Mouse (Mus musculus) frontal cortex, postnatal 36 days (tissue): Measurements from ENCODE around the gene Usf3.

Experiments used
- DNase-seq, 2 experiments: peaks; one replicate each; pipeline ENCODE4 v3.0.0; 2022; ENCODE audit warnings: low spot score in 2 of 2

The Usf3 gene

GRCm38 (mm10) chr16:44238835-44239263 is 65.8 kb downstream of the Usf3 start:
- peak in 1 of 2 experiments; percentile 45 for DNase-seq

DNA sequence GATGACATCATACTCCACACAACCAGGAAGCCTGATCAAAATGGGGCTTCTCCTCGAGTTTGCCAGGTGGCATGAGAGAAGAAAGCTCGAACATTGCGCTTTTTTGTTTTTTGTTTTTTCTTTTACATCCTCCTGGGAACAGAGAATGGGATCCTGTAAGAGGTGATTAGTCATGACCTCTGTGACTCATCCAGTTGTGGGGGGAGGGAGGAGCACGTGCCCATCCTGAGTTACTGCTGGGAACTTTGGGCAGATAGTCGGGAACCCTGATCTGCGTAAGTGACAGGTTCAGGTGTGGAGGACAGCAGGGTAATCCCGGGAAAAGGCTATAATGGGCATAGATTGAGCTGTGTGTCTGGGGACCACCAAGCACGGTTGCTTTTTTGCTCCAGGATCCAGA is 67.4 kb downstream of the Usf3 start:
- DNase-seq = no peak

GRCm38 (mm10) chr16:44242633-44243032 is 69.6 kb downstream of the Usf3 start:
- peak; percentile 56 to 79 for DNase-seq

- no peak for DNase-seq
Measured at GRCm38 (mm10) chr16:44243323-44243722, 70.3 kb downstream of the Usf3 start.

DNA sequence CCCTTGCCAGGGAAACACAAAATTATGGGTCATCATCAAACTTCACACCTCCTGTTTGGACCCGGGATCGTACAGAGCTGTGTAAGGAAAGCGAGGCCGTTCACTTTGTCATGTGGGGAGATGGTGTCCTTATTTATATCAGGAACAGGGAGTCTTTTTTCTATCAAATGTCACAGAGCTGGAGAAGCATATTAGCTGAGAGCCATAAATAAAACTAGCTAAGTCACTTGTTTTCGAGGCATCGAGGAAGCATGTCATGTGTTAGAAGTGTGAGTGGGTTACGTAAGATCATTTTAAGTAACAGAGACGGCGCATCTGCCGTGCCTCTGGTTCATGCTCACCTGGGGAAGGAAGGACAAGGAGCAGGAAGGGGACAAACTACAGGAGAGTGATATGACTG is 76.9 kb downstream of the Usf3 start:
- no peak for DNase-seq

DNA sequence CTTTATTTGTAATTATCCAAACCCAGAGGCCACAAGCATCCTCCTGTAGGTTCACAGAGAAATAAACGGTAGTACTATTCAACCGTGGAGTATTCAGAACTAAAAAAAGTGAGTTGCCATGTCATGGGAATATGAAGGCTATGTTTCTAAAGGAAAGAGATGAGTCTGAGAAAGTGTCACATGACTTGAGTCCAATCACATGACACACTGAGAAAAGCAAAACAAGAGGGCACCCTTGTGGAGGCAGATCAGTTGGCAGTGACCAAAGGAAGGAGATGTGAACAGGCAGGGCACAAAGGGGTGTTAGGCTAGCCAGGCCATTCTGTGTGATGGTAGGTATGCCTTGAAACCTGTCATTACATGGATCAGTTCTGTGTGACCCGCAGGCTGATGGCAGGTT is 79.7 kb downstream of the Usf3 start:
- no peak for DNase-seq

DNA sequence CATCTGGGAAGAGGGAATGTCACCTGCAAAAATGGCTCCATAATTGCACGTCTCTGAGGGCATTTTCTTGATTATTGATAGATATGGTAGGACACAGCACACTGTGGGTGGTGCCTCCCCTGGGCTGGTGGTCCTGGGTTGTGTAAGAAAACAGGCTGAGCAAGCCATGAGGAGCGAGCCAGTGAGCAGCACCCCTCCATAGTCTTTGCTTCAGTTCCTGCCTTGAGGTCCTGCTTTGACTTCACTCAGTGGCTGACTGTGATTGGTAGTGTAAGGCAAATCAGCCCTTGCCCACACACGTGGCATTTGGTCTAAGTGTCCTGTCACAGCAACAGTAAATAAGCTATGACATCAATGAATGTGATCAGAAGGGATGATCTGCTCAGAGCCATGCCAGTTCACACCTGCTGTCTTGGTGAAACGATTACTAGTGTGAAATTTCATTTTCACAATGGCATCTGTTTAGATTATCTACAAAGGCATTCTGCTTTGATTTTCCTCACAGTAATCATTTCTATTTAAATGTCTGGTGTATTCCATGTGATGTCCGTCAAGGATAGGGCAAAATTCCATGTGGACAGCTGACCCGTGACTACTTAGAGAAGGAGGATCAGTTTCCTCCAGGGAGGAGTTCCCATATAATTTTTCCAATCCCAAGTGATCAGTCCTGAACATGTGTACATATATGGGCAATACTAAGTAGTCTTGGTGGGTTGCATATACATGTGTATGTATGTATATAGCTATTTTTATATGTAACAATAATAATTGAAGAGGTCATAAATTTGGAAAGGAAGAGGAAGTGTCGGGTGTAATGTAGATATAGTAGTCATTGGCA is 81.0 kb downstream of the Usf3 start:
- no peak for DNase-seq

DNA sequence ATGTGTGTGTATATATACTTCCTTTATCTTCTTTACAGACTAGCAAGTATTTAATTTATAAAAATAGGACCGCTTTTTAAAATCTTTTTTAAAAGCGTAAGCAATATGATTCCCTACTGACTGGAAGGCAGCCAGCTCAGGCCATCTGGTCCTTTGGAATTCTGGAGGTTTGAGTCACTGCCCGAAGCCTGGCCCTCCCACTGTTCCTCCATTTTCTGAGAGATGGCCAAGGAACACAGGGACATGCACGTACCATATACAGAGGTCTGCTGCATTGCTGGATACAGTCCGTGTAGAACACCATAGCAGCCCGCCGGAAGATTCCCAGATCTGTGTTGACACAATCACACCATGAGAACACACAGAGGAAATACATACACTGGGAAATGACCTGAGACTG is 81.7 kb downstream of the Usf3 start:
- DNase-seq = peak in 1 of 2 experiments; percentile 66

GRCm38 (mm10) chr16:44257476-44257875 is 84.4 kb downstream of the Usf3 start:
- DNase-seq = no peak

DNA sequence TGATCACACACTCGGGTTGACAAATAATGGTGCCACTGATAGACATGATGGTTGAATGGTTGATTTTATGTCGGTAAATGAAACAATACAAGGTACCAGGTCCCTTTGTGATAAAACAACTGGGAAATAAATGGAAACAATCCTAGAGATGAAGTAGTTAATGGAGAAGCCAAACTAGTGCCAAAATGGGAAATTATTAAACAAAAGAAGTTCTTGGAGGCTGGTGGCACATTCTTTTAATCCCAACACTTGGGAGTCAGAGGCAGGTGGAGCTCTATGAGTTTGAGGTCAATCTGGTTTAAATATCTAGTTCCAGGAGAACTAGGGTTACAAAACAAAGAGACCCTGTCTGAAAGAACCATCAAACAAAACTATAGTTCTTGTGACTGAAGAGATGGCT is 91.9 kb downstream of the Usf3 start:
- no peak for DNase-seq

DNA sequence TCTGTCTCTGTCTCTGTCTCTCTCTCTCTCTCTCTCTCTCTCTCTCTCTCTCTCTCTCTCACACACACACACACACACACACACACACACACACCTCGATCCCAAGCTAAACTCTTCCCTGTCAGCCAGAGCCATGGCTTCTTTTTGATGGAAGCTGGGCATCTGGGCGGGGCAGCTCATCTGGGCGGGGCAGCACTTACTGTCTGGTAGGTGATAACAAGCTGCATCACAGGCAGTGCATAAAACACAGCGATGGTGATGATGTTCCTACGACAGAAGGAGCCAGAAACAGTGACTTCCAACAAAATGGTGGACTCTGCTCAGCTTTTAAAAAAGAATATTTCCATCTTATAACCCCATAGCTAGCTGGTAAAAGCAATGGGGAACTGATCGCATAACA is 92.5 kb downstream of the Usf3 start:
- DNase-seq = no peak

DNA sequence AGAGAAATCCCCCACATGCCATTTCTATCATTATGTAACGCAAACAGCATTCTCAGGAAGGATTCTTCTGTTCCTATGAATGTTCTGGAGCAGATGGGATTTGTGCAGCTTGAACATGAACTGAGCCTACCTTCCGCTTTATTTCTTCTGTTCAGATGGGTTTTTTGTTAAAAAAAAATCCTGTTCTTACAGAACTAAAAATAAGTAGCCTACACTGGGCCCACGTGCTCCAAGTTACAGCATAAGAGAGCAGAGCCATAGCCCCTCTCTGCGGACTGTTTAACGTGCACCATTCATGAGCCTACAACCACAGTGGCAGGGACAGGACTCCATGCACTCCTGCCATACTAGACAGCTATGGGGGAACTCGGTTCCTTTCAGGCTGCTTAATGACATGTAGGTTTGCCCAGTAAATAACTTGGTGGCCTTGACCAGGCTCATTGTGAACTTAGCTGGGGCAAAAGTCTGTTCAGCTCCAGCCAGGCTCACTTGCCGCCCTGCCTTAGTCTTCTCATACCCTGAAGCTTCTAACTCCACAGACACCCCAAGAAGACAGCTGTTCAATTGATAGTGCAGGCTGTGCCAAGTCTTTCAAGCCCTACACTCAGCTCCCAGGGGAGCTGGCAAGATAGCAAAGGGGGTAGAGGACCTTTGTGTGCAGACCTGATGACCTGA is 95.6 kb downstream of the Usf3 start:
- DNase-seq = peak; percentile 40 to 70

DNA sequence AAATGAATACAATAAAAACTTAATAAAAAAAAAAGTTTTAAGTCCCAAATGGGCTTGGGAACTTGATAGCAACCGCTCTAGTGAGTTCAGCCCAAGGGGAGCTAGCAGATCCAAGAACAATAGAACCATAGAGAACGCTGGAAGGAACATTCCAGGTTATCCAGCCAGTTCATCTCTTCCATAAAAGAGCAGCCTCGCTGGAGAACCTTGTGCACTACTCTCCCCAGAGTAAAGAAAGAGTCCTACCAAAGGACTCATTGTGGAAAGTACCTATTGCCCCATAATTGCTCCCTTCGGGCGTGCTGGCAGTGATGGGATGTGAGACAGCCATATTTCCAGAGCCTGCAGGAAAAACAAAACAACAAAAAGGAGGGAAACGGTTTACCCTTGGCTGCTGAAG is 96.5 kb downstream of the Usf3 start:
- no peak for DNase-seq

DNA sequence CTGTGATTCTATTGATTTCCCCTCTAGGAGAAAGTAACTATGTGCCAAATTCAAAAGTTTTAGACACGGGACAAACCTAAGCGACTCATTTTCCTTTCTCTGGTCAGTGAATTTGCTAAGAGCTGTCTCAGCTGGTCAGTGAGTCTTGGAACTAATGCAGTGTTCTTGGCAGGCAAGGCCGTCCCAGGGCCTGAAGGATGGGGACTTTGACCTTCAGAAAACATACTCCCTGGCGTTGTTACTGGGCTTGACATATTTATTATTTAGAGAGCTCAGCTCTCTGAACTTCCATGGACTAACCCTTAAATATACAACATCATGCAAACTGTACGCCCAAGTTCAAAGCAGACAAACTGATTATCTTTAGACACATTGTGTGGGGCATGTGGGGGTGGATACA is 97.6 kb downstream of the Usf3 start:
- no peak for DNase-seq

- no peak for DNase-seq
Measured at GRCm38 (mm10) chr16:44271371-44272038, 98.5 kb downstream of the Usf3 start.
